Mouse (Mus musculus) neural tube, embryonic 11.5 days (tissue): ENCODE data around the gene Gm21188. TPM values are rescaled to one million over a fixed set of nuclear protein-coding genes. Genes with fewer than 3 reads are reported as not detected.
"Not testable (repeated sequence)": the region's sequence is repeated elsewhere in the genome, so short reads cannot be mapped to it uniquely, and the experiment has no call there.

ENCODE experiments used
- ATAC-seq: fragments of 200-750 bp; cut with Nextera tagmentation; 2 replicates; pipeline ENCODE4 v1.8.0; 2017; ENCODE audit warnings: moderate number of reproducible peaks, mild to moderate bottlenecking, moderate TSS enrichment, moderate library complexity; ENCODE audit not compliant: insufficient read depth, low FRiP score, low TSS enrichment
- DNase-seq: peaks from one replicate; pipeline ENCODE4 v3.0.0-alpha.2; 2015; ENCODE audit warnings: low spot score
- H3K27ac ChIP-seq: fragments of 300-500 bp; sonication (generic); 2 replicates; pipeline ENCODE4 v1.5.1; 2014; ENCODE audit warnings: low read depth, mild to moderate bottlenecking, low read length
- H3K27me3 ChIP-seq: fragments of 300-500 bp; sonication (generic); 2 replicates; pipeline ENCODE4 v1.6.1; 2014; ENCODE audit warnings: mild to moderate bottlenecking, low read length, mixed read lengths; ENCODE audit not compliant: control insufficient read depth, insufficient read depth
- H3K36me3 ChIP-seq: fragments of 300-500 bp; sonication (generic); 2 replicates; pipeline ENCODE4 v1.6.1; 2014; ENCODE audit warnings: mild to moderate bottlenecking, low read length, moderate library complexity, mixed read lengths; ENCODE audit not compliant: control insufficient read depth, insufficient read depth
- H3K4me1 ChIP-seq: fragments of 300-500 bp; sonication (generic); 2 replicates; pipeline ENCODE4 v1.6.1; 2014; ENCODE audit warnings: low read length, mixed read lengths; ENCODE audit not compliant: control insufficient read depth, insufficient read depth
- H3K4me2 ChIP-seq: fragments of 300-500 bp; sonication (generic); 2 replicates; pipeline ENCODE4 v1.6.1; 2014; ENCODE audit warnings: low read depth, mild to moderate bottlenecking, moderate library complexity
- H3K4me3 ChIP-seq: fragments of 300-500 bp; sonication (generic); 2 replicates; pipeline ENCODE4 v1.5.1; 2014; ENCODE audit warnings: low read depth, low read length
- H3K9ac ChIP-seq: fragments of 300-500 bp; sonication (generic); 2 replicates; pipeline ENCODE4 v1.6.1; 2014; ENCODE audit warnings: mild to moderate bottlenecking, low read length
- H3K9me3 ChIP-seq: fragments of 300-500 bp; sonication (generic); 2 replicates; pipeline ENCODE4 v1.6.1; 2016; ENCODE audit warnings: low read length; ENCODE audit not compliant: control insufficient read depth
- WGBS: fragments of 180-500 bp; shearing (Covaris S2); extraction: QIAGEN DNeasy Blood & Tissue Kit; methylation state at CpG from one replicate; pipeline ENCODE4 v1.1.7; 2014; 5-methylcytosine and 5-hydroxymethylcytosine counted together
- polyA plus RNA-seq: library from polyadenylated mRNA; unstranded; fragments of >200 nt; fragmentation: Nextera tagmentation; extraction: Ambion mirVana; gene quantifications from 2 replicates; pipeline ENCODE4 v1.2.1, GENCODE M21; 2014

The Gm21188 gene
- polyA plus RNA-seq, 1 experiment from 2014 or later: not detected

GRCm38 (mm10) chr13:120062903-120063302 lies 10.9 kb upstream of the Gm21188 start:
- WGBS: no CpG with 5 or more reads among the region's 4 CpGs
- H3K36me3 ChIP-seq, H3K4me2 ChIP-seq, H3K4me1 ChIP-seq, DNase-seq, H3K9me3 ChIP-seq, H3K27ac ChIP-seq, ATAC-seq, H3K4me3 ChIP-seq, H3K27me3 ChIP-seq, H3K9ac ChIP-seq: not testable (repeated sequence)

DNA sequence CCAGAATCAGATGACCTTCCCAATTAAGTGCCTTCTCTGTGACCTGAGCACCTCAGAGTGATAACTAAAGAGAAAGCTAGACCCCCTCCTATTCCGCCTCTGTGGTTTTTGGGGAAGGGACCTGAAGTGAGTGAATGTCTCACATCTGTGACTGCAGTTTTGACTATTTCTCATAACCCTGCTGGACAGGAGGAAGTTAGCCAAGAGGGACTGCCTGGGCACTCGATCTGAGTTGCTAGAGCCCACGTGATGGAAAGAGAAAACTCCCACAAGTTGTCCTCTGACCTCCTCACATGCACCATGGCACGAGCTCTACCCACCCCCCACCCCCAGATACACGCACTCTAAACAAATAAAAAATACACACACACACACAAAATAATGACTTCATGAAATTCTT lies 3.4 kb downstream of the Gm21188 start:
- H3K27me3 ChIP-seq, H3K36me3 ChIP-seq, ATAC-seq, H3K9ac ChIP-seq, H3K4me2 ChIP-seq, H3K4me1 ChIP-seq, H3K27ac ChIP-seq, H3K4me3 ChIP-seq, H3K9me3 ChIP-seq, DNase-seq: not testable (repeated sequence)
- WGBS: no CpG with 5 or more reads among the region's 5 CpGs

DNA sequence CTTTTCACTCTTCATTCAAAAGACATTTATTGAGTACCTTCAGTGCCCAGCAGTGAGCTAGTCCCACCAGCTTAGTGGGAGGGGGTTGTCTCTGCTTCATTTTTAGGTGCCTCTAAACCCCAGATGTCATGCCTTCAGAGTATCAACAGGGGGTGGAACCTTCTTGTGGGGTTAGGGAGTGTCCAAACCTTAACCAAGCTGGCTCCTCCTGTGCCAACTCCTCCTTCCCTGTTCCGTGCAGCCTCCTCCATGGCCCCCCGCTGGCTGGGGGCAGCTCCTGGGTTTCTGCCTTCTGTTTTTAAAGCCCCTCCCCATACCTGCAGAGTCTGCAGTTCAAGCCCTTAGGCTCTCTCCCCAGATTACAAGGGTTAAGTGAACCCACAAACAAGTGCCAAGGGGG lies 3.8 kb downstream of the Gm21188 start:
- H3K4me2 ChIP-seq, H3K4me1 ChIP-seq, H3K9ac ChIP-seq, ATAC-seq, H3K36me3 ChIP-seq, H3K4me3 ChIP-seq, H3K27me3 ChIP-seq, DNase-seq, H3K27ac ChIP-seq, H3K9me3 ChIP-seq: not testable (repeated sequence)
- WGBS: no CpG with 5 or more reads among the region's 2 CpGs

DNA sequence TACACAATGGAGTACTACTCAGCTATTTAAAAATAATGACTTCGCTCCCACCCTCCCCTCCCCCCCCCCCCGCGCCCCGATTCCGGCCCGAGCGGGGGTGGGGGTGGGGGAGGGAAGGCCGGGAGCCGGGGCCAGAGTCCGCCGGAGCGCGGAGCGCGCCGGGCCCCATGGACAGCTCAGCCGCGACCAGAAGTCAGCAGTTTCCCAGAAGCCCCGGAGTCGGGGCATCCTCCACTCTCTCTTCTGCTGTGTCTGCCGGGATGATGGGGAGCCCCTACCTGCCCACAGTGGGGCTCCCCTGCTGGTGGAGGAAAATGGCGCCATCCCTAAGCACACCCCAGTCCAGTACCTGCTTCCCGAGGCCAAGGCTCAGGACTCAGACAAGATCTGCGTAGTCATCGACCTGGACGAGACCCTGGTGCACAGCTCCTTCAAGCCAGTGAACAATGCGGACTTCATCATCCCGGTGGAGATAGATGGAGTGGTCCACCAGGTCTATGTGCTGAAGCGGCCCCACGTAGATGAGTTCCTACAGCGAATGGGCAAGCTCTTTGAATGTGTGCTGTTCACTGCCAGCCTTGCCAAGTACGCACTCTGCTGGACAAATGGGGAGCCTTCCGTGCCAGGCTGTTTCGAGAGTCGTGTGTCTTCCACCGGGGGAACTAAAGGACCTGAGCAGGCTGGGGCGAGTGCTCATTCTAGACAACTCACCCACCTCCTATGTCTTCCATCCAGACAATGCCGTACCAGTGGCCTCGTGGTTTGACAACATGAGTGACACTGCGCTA lies 5.4 kb downstream of the Gm21188 start:
- H3K4me1 ChIP-seq, H3K27me3 ChIP-seq, H3K4me3 ChIP-seq, H3K4me2 ChIP-seq, H3K9me3 ChIP-seq, H3K27ac ChIP-seq, H3K36me3 ChIP-seq, H3K9ac ChIP-seq: not testable (repeated sequence)
- 0% methylated on average over 8 of the region's 40 CpGs for WGBS
- ATAC-seq (peak; percentile 50), DNase-seq (peak; percentile 3)

DNA sequence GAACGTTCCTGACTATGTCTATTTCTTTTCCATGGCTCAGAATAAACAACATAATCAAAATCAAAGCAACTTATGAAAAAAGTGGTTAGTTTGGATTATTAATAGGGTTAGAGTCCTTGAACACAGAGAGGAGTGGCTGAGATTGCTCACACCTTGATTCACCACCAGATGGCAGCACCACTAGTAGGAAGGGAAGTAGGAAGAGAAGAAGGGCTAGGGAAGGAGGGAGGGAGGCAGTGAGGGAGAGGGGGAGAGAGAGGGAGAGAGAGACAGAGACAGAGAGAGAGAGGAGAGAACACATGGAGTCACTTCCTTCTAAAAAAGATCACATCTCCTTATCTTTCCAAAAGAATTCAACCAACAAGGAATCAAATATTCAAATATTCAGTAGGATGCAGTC lies 10.8 kb downstream of the Gm21188 start:
- not testable (repeated sequence) for H3K9me3 ChIP-seq, H3K4me1 ChIP-seq, H3K4me3 ChIP-seq, H3K9ac ChIP-seq, H3K27ac ChIP-seq, H3K36me3 ChIP-seq, H3K4me2 ChIP-seq
- DNase-seq: peak; percentile 19
- no CpG with 5 or more reads among the region's 1 CpGs for WGBS
- ATAC-seq: 0 out of 2 replicates have a peak, but pooled peaks have one; percentile 65
- peaks cover 12% of the 10 kb centered on the region for H3K27me3 ChIP-seq

- H3K27ac ChIP-seq, ATAC-seq, H3K4me1 ChIP-seq, H3K9ac ChIP-seq, H3K36me3 ChIP-seq, H3K9me3 ChIP-seq, H3K4me3 ChIP-seq, H3K4me2 ChIP-seq: not testable (repeated sequence)
- 5% methylated on average over 6 of the region's 6 CpGs for WGBS
- H3K27me3 ChIP-seq: peaks cover 20% of the 10 kb centered on the region
- DNase-seq: peak; percentile 7
Measured at GRCm38 (mm10) chr13:120037881-120038280, 14.1 kb downstream of the Gm21188 start.

DNA sequence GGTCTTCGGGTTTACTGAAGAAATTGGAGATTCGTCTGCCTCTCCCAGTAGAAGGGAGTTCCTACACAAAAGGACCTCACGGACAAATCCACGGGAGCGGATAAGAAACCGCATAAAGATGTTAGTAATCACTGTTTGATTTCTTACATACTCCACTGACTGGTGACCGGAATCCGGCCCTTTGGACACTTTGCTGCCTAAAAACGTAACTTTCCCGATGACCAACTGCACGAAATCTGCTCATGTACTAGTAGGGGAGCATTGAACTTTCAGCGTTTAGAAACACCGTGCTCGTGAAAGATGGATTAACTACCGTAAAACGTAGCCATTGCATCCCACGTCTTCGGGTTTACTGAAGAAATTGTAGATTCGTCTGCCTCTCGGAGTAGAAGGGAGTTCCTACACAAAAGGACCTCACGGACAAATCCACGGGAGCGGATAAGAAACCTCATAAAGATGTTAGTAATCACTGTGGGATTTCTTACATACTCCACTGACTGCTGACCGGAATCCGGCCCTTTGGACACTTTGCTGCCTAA lies 15.3 kb downstream of the Gm21188 start:
- not testable (repeated sequence) for H3K9ac ChIP-seq, H3K9me3 ChIP-seq, H3K4me3 ChIP-seq, H3K27ac ChIP-seq, H3K4me2 ChIP-seq, ATAC-seq, H3K36me3 ChIP-seq, H3K4me1 ChIP-seq
- DNase-seq: peak; percentile 9
- H3K27me3 ChIP-seq: peaks cover 20% of the 10 kb centered on the region
- under 1% methylated on average over 23 of the region's 25 CpGs for WGBS

DNA sequence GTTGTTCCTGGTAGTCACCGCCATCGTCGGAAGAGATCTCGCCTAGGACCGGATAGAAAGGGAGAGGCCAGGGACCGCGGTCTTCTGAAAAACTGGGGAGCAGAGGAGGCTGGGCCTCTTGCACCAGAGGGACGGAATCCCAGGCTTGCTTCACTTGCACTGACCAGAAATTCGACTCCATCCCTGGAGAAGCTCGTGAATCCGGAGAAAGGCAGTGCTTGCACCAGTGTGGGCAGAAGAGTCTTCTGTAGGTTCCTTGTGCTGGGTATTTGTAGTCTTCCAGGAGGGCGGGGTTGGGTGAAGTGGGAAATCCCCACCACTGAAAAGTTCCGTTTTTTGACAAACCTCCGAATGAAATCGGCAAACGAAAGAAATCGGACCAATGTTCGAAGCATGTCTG lies 16.8 kb downstream of the Gm21188 start:
- H3K9ac ChIP-seq, H3K4me2 ChIP-seq, H3K4me1 ChIP-seq, H3K4me3 ChIP-seq, H3K27ac ChIP-seq, H3K9me3 ChIP-seq, H3K36me3 ChIP-seq, DNase-seq: not testable (repeated sequence)
- peak; percentile 31; the same call in 1 of the 2 replicates for ATAC-seq
- WGBS: 2% methylated on average over 11 of the region's 18 CpGs
- peaks cover 20% of the 10 kb centered on the region for H3K27me3 ChIP-seq

- 0% methylated on average over 3 of the region's 10 CpGs for WGBS
- not testable (repeated sequence) for H3K36me3 ChIP-seq
- peak; percentile 75 for ATAC-seq
Measured at GRCm38 (mm10) chr13:120034637-120035036, 17.4 kb downstream of the Gm21188 start.

More at GRCm38 (mm10) chr13:120034637-120035036, 17.4 kb downstream of the Gm21188 start:
- H3K4me1 ChIP-seq, DNase-seq, H3K27ac ChIP-seq, H3K9me3 ChIP-seq, H3K4me3 ChIP-seq, H3K4me2 ChIP-seq, H3K9ac ChIP-seq: not testable (repeated sequence)
- peaks cover 20% of the 10 kb centered on the region for H3K27me3 ChIP-seq
